Mouse (Mus musculus): ENCODE results near the gene Man2a2.

The Man2a2 gene

GRCm38 (mm10) chr7:80368635-80369421 is 2.3 kb downstream of the Man2a2 start:
- DNase-seq = peak; percentile 96

GRCm38 (mm10) chr7:80368009-80368408 is 3.2 kb downstream of the Man2a2 start:
- peak; percentile 92 for DNase-seq

GRCm38 (mm10) chr7:80367232-80367631 is 3.9 kb downstream of the Man2a2 start:
- peak; percentile 92 for DNase-seq

GRCm38 (mm10) chr7:80365759-80366158 is 5.4 kb downstream of the Man2a2 start:
- peak; percentile 94 for DNase-seq

GRCm38 (mm10) chr7:80360435-80360834 is 10.7 kb downstream of the Man2a2 start:
- DNase-seq = no peak

- DNase-seq = no peak
These were observed 13.1 kb downstream of the Man2a2 start for GRCm38 (mm10) chr7:80358039-80358438.

- DNase-seq = peak; percentile 96
These were observed 14.0 kb downstream of the Man2a2 start for GRCm38 (mm10) chr7:80357156-80357555.

- peak; percentile 92 for DNase-seq
These were observed 14.8 kb downstream of the Man2a2 start for GRCm38 (mm10) chr7:80356351-80356750.

GRCm38 (mm10) chr7:80352920-80353319 is 18.3 kb downstream of the Man2a2 start:
- no peak for DNase-seq

GRCm38 (mm10) chr7:80350808-80351207 is 20.4 kb downstream of the Man2a2 start:
- no peak for DNase-seq

- peak; percentile 90 for DNase-seq
These were observed 23.2 kb downstream of the Man2a2 start for GRCm38 (mm10) chr7:80347670-80348586.

GRCm38 (mm10) chr7:80346830-80347229 is 24.3 kb downstream of the Man2a2 start:
- no peak for DNase-seq

GRCm38 (mm10) chr7:80346173-80346572 is 25.0 kb downstream of the Man2a2 start:
- DNase-seq = no peak

- DNase-seq = no peak
These were observed 27.7 kb downstream of the Man2a2 start for GRCm38 (mm10) chr7:80343270-80344018.

- peak; percentile 99 for DNase-seq
These were observed 28.3 kb downstream of the Man2a2 start, which contains the start of gene Hddc3 for GRCm38 (mm10) chr7:80342858-80343257. Gene Hddc3, plus strand, starts transcription at chr7:80343104.

- no peak for DNase-seq
These were observed 29.4 kb downstream of the Man2a2 start for GRCm38 (mm10) chr7:80341793-80342192.

- peak; percentile 97 for DNase-seq
These were observed 30.4 kb downstream of the Man2a2 start, which contains the start of gene Unc45a for GRCm38 (mm10) chr7:80340793-80341192. Gene Unc45a, minus strand, starts transcription at chr7:80341005.

GRCm38 (mm10) chr7:80339793-80340628 is 31.2 kb downstream of the Man2a2 start:
- DNase-seq = peak; percentile 100

- DNase-seq = peak; percentile 94
These were observed 31.8 kb downstream of the Man2a2 start for GRCm38 (mm10) chr7:80339371-80339770.

GRCm38 (mm10) chr7:80336932-80337331 is 34.2 kb downstream of the Man2a2 start:
- DNase-seq = no peak

GRCm38 (mm10) chr7:80334848-80335247 is 36.3 kb downstream of the Man2a2 start:
- no peak for DNase-seq

GRCm38 (mm10) chr7:80331433-80331832 is 39.7 kb downstream of the Man2a2 start:
- peak; percentile 88 for DNase-seq

Data from heart, adult 11 months (tissue).